Mouse (Mus musculus): Measurements from ENCODE around the gene Rbm38.

Gene Rbm38

DNA sequence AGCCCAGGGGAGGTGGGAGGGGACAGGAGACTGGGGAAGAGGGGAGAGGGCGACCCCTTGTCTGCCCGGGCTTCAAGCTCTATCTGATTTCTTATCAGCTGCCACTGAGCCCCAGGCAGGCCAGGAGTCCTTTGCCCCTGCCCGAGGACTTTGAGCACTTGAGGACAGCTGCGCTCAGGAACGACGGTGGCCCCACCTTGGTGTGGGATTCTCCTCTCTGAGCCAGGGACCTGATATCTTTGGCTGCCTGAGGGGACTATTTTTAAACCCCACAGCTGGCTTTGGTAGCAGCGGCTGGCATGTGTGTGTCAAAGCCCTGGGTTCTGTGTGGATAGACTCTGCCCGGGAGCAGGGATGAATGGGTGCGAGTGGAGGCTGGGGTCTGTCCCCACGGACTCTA lies 37.3 kb downstream of the Rbm38 start:
- DNase-seq (ENCODE audit: low spot score in 2 of 2): no peak

DNA sequence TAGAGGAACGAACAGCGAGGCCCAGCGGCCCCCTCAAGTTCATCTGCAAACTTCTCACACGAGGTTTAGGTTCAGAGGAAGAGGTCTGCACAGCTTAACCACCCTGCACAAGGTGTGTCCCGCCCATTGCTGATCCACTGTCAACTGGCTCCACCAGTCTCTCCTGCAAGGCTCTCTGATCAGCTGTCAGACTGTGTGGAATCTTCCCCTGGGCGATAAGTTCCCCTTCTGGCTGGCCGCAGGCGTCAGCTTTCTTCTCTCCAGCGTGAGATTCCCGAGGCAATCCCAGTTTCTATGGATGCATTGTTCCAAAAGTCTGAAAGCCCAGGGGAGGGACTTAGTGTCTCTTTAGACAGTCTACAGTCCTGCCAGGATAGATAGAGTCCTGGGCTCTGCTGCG lies 38.0 kb downstream of the Rbm38 start:
- no peak for DNase-seq (ENCODE audit: low spot score in 2 of 2)

DNA sequence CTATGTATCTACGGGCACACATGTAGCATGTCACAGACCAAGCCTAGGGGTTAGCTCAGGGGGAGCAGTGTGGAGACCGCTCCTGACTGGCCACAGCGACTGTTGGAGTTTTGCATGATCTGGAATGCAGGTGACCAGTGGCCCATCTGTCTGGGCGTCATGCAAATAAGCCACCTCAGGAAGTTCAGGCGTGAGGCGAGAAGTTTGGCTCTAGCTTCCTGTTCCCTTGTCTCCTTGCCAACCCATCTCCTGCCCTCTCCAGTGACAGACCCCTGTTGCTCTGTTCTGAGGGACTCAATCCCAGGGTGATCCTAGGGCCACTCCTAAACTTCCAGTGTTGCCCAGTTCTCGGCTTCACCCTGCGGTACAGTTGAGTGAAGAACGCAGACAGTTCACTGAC lies 40.2 kb downstream of the Rbm38 start:
- DNase-seq (ENCODE audit: low spot score in 2 of 2): no peak

DNA sequence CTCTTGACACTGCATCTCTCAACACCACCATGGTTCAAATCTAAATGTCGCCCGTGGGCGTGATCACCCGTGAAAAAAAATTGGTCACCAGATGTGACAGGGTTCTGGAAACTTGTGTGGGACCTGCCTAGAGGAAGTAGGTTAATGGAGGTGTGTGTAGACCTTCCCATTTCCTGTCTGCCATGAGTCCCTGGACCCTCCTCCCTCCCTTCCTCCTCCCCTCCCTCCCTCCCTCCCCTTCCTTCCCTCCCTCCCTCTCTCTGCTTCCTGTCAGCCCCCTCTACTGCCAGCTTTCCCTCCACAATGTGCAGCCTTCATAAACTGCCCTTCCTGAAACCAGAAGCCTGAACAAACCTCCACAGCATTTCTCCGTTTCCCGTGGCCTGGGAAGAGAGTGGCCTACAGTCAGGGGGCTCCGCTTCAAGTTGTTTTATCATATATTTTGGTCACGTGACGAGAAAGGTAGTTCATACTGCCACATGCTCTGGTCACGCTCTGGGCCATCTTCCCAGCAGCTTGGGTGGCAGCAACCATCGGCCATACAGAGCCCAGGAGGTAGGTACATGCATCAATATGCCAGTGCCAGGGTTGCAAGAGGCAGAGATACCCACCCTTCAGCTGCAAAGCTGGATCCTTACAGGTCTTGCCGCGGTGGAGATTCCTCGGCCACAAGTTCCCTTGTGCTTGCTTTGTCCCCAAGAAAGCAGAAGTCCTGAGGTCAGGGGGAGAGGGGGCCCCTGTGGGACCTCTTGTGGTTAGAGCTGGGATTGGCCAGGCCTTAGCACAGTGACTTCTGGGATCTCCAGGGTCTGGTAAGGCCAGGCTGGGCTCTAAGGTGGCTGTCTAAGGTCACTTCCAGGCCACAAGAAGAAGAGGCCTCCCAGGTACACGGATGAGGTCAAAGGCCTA lies 41.4 kb downstream of the Rbm38 start:
- DNase-seq (ENCODE audit: low spot score in 2 of 2): peak in 1 of 2 experiments; percentile 50

DNA sequence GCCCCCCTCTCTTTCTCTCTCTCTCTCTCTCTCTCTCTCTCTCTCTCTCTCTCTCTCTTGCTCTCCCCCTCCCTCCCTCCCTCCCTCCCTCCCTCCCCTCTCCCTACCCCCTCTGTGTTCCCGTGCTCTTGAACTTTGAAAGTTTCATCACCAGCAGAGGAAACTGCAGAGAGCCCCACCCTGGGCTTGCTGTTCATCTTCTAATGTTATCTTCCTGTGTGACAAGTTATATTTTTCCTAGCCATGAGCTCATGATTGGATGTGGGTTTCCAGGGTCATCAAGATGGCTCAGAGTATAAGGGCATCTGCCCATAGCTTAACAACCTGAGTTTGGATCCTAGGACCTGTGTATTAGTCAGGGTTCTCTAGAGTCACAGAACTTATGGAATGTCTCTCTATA lies 42.9 kb downstream of the Rbm38 start:
- no peak for DNase-seq (ENCODE audit: low spot score in 2 of 2)

DNA sequence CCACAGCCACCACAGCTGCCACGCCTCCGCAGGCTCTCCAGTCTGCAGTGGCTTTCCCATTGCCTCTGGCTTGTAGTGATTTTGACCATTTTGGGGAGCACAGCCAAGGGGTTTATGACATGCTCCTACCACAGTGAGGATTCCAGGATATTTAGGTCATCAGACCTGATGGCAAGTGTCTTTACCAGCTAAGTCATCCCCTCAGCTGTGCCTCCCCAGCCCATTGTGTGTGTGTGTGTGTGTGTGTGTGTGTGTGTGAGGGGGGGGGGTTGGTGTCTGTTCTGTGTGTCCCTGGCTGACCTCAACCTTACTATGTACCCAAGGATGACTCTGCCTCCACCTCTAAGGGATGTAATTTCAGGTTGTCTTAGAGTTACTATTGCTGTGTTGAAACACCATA lies 44.6 kb downstream of the Rbm38 start:
- no peak for DNase-seq (ENCODE audit: low spot score in 2 of 2)

DNA sequence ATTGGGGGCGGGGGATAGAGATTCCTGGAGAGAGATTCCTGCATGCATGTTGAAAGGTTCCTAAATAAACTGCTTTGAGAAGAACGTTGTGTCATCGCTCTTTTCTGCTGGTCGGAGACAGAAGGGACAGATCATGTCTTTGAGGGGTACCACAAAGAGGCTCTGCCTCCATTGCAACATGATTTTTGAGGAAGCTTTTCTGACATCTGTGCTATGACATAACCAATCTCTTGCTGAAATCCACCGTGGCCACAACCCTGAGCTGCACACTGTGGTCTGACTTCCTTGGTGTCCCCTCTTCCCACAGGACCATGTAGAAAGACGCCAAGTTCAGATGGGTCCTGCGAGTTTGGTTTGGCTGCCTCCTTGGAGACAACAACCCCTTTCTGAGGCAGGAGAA lies 52.6 kb downstream of the Rbm38 start:
- DNase-seq (ENCODE audit: low spot score in 2 of 2): no peak

- no peak for DNase-seq (ENCODE audit: low spot score in 2 of 2)
Observed at GRCm38 (mm10) chr2:173073666-173074065, 53.4 kb downstream of the Rbm38 start.

DNA sequence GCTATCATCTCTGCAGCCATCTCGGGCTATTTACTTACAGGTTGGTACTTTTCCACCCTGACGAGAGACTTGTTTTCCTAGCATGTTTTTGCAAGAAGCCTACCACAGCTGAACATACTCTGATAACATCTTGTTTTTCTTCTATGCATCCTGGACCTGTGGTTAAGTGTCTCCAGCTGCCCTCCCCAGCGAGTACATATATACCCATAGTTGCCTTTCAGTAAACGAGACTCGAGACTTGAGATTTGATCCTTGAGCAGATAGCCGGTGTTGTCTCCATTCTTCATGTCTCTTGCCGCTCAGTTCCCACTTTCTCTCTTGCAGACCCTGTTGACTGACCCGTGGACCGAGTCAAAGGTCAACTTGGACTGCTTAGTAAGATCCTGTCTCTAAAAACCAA lies 56.6 kb downstream of the Rbm38 start:
- DNase-seq (ENCODE audit: low spot score in 2 of 2): no peak

- no peak for DNase-seq (ENCODE audit: low spot score in 2 of 2)
Observed at GRCm38 (mm10) chr2:173079766-173080549, 59.7 kb downstream of the Rbm38 start.

GRCm38 (mm10) chr2:173080785-173081241 lies 60.5 kb downstream of the Rbm38 start:
- DNase-seq (ENCODE audit: low spot score in 2 of 2): peak; percentile 68 to 81

DNA sequence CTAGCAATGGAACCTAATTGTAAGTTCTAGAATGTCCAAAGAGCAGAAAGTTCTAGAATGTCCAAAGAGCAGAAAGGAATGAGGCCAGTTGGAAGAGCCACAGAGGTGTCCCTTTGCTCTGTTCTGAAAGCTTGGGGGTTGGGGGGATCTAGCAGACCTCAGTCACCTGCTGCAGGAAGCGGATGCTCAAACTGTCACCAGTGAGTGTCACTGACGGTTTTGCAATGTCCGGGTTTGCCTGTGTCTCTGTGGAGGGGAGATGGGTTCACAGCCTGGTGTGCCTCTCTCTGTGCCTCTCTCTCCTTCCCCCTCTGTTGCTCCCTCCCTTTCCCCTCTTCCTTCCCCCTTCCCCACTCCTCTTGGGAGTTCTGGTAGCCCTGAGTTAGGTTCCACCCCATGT lies 62.4 kb downstream of the Rbm38 start:
- no peak for DNase-seq (ENCODE audit: low spot score in 2 of 2)

DNA sequence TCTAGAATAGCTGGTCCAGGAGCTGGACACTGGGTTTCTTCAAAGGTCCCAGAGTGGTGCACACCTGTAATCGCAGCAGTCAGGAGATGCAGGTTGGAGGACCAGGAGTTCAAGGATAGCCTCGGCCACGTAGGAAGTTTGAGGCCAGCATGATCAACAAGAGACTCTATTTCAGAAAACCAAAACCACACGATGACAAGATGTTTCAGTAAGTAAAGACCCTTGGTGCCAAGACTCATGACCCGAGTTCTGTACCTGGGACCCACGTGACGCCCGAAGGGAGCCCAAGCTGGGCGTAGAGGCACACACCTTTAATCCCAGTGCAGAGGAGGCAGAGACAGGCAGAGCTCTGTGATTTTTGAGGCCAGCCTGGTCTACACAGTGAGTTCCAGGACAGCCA lies 62.8 kb downstream of the Rbm38 start:
- DNase-seq (ENCODE audit: low spot score in 2 of 2): no peak

DNA sequence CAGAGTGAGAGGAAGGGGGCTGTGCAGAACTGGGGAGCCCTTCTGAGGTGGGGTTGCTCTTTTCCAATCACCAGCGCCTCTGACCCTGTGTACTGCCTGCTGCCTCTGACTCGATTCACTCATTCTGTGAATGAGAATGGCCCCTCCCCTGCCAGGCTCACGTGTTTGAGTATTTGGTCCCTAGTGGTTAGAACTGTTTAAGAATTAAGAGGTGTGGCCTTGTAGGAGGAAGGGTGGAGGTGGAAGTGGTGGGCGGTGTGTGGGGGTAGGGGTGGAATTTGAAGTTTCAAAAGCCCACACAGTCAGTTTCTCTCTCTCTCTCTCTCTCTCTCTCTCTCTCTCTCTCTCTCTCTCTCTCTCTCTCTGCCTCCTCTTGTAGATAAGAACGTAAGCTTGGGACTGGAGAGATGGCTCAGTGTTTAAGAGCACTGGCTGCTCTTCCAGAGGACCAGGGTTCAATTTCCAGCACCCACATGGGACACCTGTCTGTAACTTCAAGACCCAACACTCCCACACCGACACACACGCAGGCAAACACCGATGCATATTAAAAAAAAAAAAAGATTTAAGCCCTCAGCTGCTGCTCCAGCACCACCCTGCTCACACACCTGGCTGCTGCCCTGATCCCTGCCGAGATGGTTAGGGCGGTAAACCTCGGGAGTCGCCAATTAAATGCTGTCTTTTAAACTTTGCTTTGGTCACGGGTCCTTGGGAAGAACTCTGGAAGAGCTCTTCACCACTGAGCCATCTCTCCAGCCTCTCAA lies 63.6 kb downstream of the Rbm38 start:
- DNase-seq (ENCODE audit: low spot score in 2 of 2): peak; percentile 40 to 48

Data from spleen, postnatal 14 days (tissue).